Mouse (Mus musculus) forebrain, embryonic 13.5 days (tissue): Measurements from ENCODE around the gene Asb5. TPM values are rescaled to one million over a fixed set of nuclear protein-coding genes. Genes with fewer than 3 reads are reported as not detected.
A peak's percentile ranks its signal among the peaks of the same experiment; 100 is the strongest.
"Not testable (repeated sequence)": the region's sequence is repeated elsewhere in the genome, so short reads cannot be mapped to it uniquely, and the experiment has no call there.

ENCODE experiments used
- ATAC-seq: fragments of 200-750 bp; cut with Nextera tagmentation; 2 replicates; pipeline ENCODE4 v1.8.0; 2017
- H3K27ac ChIP-seq: fragments of 300-500 bp; sonication (generic); 2 replicates; pipeline ENCODE4 v1.5.1; 2015; ENCODE audit warnings: inconsistent platforms, mild to moderate bottlenecking, moderate library complexity
- H3K27me3 ChIP-seq: fragments of 300-500 bp; sonication (generic); 2 replicates; pipeline ENCODE4 v1.6.1; 2015; ENCODE audit warnings: mild to moderate bottlenecking, inconsistent platforms
- H3K36me3 ChIP-seq: fragments of 300-500 bp; sonication (generic); 2 replicates; pipeline ENCODE4 v1.6.1; 2015; ENCODE audit warnings: mild to moderate bottlenecking, inconsistent platforms; ENCODE audit not compliant: poor library complexity, severe bottlenecking
- H3K4me1 ChIP-seq: fragments of 300-500 bp; sonication (generic); 2 replicates; pipeline ENCODE4 v1.6.1; 2015; ENCODE audit warnings: inconsistent platforms
- H3K4me2 ChIP-seq: fragments of 300-500 bp; sonication (generic); 2 replicates; pipeline ENCODE4 v1.6.1; 2015; ENCODE audit warnings: inconsistent platforms, mild to moderate bottlenecking, moderate library complexity
- H3K4me3 ChIP-seq: fragments of 300-500 bp; sonication (generic); 2 replicates; pipeline ENCODE4 v1.5.1; 2015; ENCODE audit warnings: mild to moderate bottlenecking, inconsistent platforms
- H3K9ac ChIP-seq: fragments of 300-500 bp; sonication (generic); 2 replicates; pipeline ENCODE4 v1.6.1; 2015; ENCODE audit warnings: mild to moderate bottlenecking, inconsistent platforms
- H3K9me3 ChIP-seq: fragments of 300-500 bp; sonication (generic); replicated peaks from 2 replicates; pipeline ENCODE4 v1.6.1; 2016; ENCODE audit warnings: inconsistent platforms
- WGBS: fragments of 180-500 bp; shearing (Covaris S2); methylation state at CpG from one replicate; pipeline ENCODE4 v1.1.7; 2015; 5-methylcytosine and 5-hydroxymethylcytosine counted together
- polyA plus RNA-seq: library from polyadenylated mRNA; unstranded; fragments of >200 nt; fragmentation: Nextera tagmentation; extraction: Ambion mirVana; gene quantifications from 2 replicates; pipeline ENCODE4 v1.2.1, GENCODE M21; 2015

Asb5 gene
- polyA plus RNA-seq, 1 experiment from 2014 or later: 6.0 TPM

- 7% methylated on average over 8 of the region's 11 CpGs for WGBS
- H3K27ac ChIP-seq: no peak overlapping the region
- peak; percentile 59 for ATAC-seq
These were observed 20.6 kb upstream of the Asb5 start for GRCm38 (mm10) chr8:54508814-54509213.

GRCm38 (mm10) chr8:54509221-54509721 lies 20.1 kb upstream of the Asb5 start:
- H3K27ac ChIP-seq: no peak overlapping the region
- peak; percentile 85 for ATAC-seq
- no peaks in the 10 kb centered on the region for H3K9me3 ChIP-seq
- peak overlapping the region; percentile 33 for H3K4me3 ChIP-seq
- H3K4me1 ChIP-seq: peaks cover 6% of the 10 kb centered on the region; the same call in 1 of the 2 replicates
- H3K27me3 ChIP-seq: no peaks in the 10 kb centered on the region
- no peaks in the 10 kb centered on the region for H3K36me3 ChIP-seq
- WGBS: 3% methylated on average over 10 of the region's 10 CpGs
- H3K4me2 ChIP-seq: peak overlapping the region; percentile 59
- peak overlapping the region; percentile 37; the same call in 1 of the 2 replicates for H3K9ac ChIP-seq

More at GRCm38 (mm10) chr8:54508814-54509213, 20.6 kb upstream of the Asb5 start:
- no peaks in the 10 kb centered on the region for H3K36me3 ChIP-seq
- H3K9me3 ChIP-seq: no peaks in the 10 kb centered on the region
- H3K4me2 ChIP-seq: peak overlapping the region; percentile 59
- no peaks in the 10 kb centered on the region for H3K27me3 ChIP-seq
- peak overlapping the region; percentile 33 for H3K4me3 ChIP-seq
- H3K4me1 ChIP-seq: peaks cover 6% of the 10 kb centered on the region; the same call in 1 of the 2 replicates
- peak overlapping the region; percentile 48; the same call in 1 of the 2 replicates for H3K9ac ChIP-seq

- Histone ChIP-seq H3K27me3 (no peaks in the 10 kb centered on the region), H3K9me3 (no peaks in the 10 kb centered on the region), H3K36me3 (peaks cover 4% of the 10 kb centered on the region; the same call in 1 of the 2 replicates), H3K9ac (no peak overlapping the region), H3K27ac (no peak overlapping the region), H3K4me1 (peaks cover 6% of the 10 kb centered on the region; the same call in 1 of the 2 replicates), H3K4me2 (no peak overlapping the region), H3K4me3 (no peak overlapping the region)
- 93% methylated on average over 3 of the region's 3 CpGs for WGBS
- no peak for ATAC-seq
These were observed 17.6 kb upstream of the Asb5 start for GRCm38 (mm10) chr8:54511791-54512190.

GRCm38 (mm10) chr8:54512200-54512599 lies 17.2 kb upstream of the Asb5 start:
- H3K9me3 ChIP-seq, H3K4me1 ChIP-seq, H3K9ac ChIP-seq, H3K27ac ChIP-seq, H3K4me2 ChIP-seq, H3K36me3 ChIP-seq, ATAC-seq, H3K27me3 ChIP-seq, H3K4me3 ChIP-seq: not testable (repeated sequence)
- WGBS: 89% methylated on average over 5 of the region's 5 CpGs

- no peaks in the 10 kb centered on the region for H3K9me3 ChIP-seq
- no peak overlapping the region for H3K9ac ChIP-seq
- H3K4me1 ChIP-seq: no peaks in the 10 kb centered on the region
- no peak overlapping the region for H3K27ac ChIP-seq
- no peak overlapping the region for H3K4me3 ChIP-seq
- peaks cover 38% of the 10 kb centered on the region for H3K36me3 ChIP-seq
- no peak for ATAC-seq
- H3K27me3 ChIP-seq: no peaks in the 10 kb centered on the region
- no peak overlapping the region for H3K4me2 ChIP-seq
- 86% methylated on average over 10 of the region's 10 CpGs for WGBS
These were observed 10.5 kb upstream of the Asb5 start for GRCm38 (mm10) chr8:54518756-54519460.

GRCm38 (mm10) chr8:54520516-54520915 lies 8.9 kb upstream of the Asb5 start:
- H3K27me3 ChIP-seq: no peaks in the 10 kb centered on the region

GRCm38 (mm10) chr8:54525606-54526005 lies 3.8 kb upstream of the Asb5 start:
- Histone ChIP-seq H3K9ac (no peak overlapping the region), H3K9me3 (no peaks in the 10 kb centered on the region), H3K27ac (no peak overlapping the region), H3K4me2 (no peak overlapping the region), H3K27me3 (no peaks in the 10 kb centered on the region), H3K4me3 (no peak overlapping the region), H3K4me1 (peaks cover 15% of the 10 kb centered on the region), H3K36me3 (peaks cover 29% of the 10 kb centered on the region)
- ATAC-seq: no peak
- WGBS: 89% methylated on average over 2 of the region's 2 CpGs

More at GRCm38 (mm10) chr8:54520516-54520915, 8.9 kb upstream of the Asb5 start:
- no peak overlapping the region for H3K9ac ChIP-seq
- no peak for ATAC-seq
- H3K4me2 ChIP-seq: no peak overlapping the region
- no peak overlapping the region for H3K27ac ChIP-seq
- WGBS: 59% methylated on average over 4 of the region's 4 CpGs
- peaks cover 42% of the 10 kb centered on the region for H3K36me3 ChIP-seq
- no peaks in the 10 kb centered on the region for H3K9me3 ChIP-seq
- H3K4me3 ChIP-seq: no peak overlapping the region
- no peaks in the 10 kb centered on the region for H3K4me1 ChIP-seq

- no peaks in the 10 kb centered on the region for H3K9me3 ChIP-seq
- 96% methylated on average over 6 of the region's 6 CpGs for WGBS
- no peak for ATAC-seq
- H3K4me3 ChIP-seq: no peak overlapping the region
- peaks cover 15% of the 10 kb centered on the region for H3K4me1 ChIP-seq
- no peak overlapping the region for H3K4me2 ChIP-seq
- no peak overlapping the region for H3K27ac ChIP-seq
- no peak overlapping the region for H3K9ac ChIP-seq
- peaks cover 18% of the 10 kb centered on the region for H3K36me3 ChIP-seq
- no peaks in the 10 kb centered on the region for H3K27me3 ChIP-seq
These were observed 2.7 kb upstream of the Asb5 start for GRCm38 (mm10) chr8:54526700-54527099.

- 52% methylated on average over 7 of the region's 7 CpGs for WGBS
- ATAC-seq: no peak
These were observed 809 bp upstream of the Asb5 start for GRCm38 (mm10) chr8:54528571-54528970.

GRCm38 (mm10) chr8:54535172-54535571 lies 5.8 kb downstream of the Asb5 start:
- Histone ChIP-seq H3K36me3 (no peaks in the 10 kb centered on the region), H3K9me3 (no peaks in the 10 kb centered on the region), H3K9ac (no peak overlapping the region), H3K27ac (no peak overlapping the region), H3K4me3 (no peak overlapping the region), H3K4me1 (no peaks in the 10 kb centered on the region), H3K4me2 (no peak overlapping the region), H3K27me3 (no peaks in the 10 kb centered on the region)
- ATAC-seq: no peak
- WGBS: 81% methylated on average over 5 of the region's 5 CpGs

More at GRCm38 (mm10) chr8:54528571-54528970, 809 bp upstream of the Asb5 start:
- Histone ChIP-seq H3K9me3 (no peaks in the 10 kb centered on the region), H3K27ac (no peak overlapping the region), H3K9ac (peak overlapping the region; percentile 84), H3K36me3 (peaks cover 7% of the 10 kb centered on the region; the same call in 1 of the 2 replicates), H3K4me2 (peak overlapping the region; percentile 70), H3K4me1 (peaks cover 15% of the 10 kb centered on the region), H3K4me3 (peak overlapping the region; percentile 93), H3K27me3 (no peaks in the 10 kb centered on the region)

GRCm38 (mm10) chr8:54537285-54537684 lies 7.9 kb downstream of the Asb5 start:
- Histone ChIP-seq H3K9ac (no peak overlapping the region), H3K9me3 (no peaks in the 10 kb centered on the region), H3K4me1 (no peaks in the 10 kb centered on the region), H3K27ac (no peak overlapping the region), H3K36me3 (no peaks in the 10 kb centered on the region), H3K27me3 (no peaks in the 10 kb centered on the region), H3K4me3 (no peak overlapping the region), H3K4me2 (no peak overlapping the region)
- no peak for ATAC-seq
- 95% methylated on average over 3 of the region's 3 CpGs for WGBS

- H3K4me1 ChIP-seq: no peaks in the 10 kb centered on the region
- H3K27ac ChIP-seq: no peak overlapping the region
- WGBS: 89% methylated on average over 1 of the region's 1 CpGs
- no peak overlapping the region for H3K4me3 ChIP-seq
- no peak overlapping the region for H3K9ac ChIP-seq
- H3K36me3 ChIP-seq: no peaks in the 10 kb centered on the region
- H3K4me2 ChIP-seq: no peak overlapping the region
- H3K9me3 ChIP-seq: no peaks in the 10 kb centered on the region
- ATAC-seq: no peak
- no peaks in the 10 kb centered on the region for H3K27me3 ChIP-seq
These were observed 12.0 kb downstream of the Asb5 start for GRCm38 (mm10) chr8:54541331-54541730.
